Mouse (Mus musculus): ENCODE measurements around the gene Shisal1.

Gene Shisal1

DNA sequence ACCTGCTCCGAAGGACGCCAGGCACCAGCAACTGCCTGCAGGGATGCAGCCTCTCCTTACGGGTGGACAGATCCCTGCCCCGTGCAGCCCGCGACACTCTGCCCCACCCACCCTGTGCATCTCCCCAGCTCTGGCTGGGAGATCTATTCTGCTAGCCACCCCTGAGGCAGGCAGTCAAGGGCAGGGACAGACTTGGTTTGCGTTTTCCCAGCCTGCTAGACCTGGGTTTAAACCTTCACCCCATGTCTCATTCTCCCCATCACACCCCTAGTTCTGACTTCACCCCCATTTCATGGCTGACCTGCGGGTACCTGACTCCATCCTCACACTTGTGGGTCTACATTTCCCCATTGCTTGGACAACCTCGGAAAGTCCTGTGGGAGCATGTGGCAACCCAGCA, at the start of gene Shisal1:
Gene Shisal1, minus strand, starts transcription at position 101 of the 400 bp plus-strand sequence.
- DNase-seq = no peak

DNA sequence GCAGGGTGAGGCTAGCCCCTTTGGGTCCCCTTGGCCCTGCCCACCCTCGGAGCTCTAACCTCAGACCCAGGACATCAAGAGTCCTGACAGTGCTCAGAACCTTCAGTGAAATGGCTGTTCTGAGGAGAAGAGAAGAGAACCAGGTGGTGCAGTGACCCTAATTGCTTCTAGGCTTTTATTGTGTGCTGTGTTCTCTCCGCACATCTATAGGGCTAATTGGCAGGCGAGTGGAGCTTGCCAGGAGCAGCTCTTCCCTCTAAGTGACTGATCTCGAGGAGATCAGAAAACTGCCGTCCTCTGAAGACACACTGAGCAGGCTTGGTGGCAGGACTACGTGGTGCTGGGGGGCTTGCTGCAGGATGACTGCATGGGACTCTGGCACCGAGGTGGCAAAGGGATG, 43.6 kb upstream of the Shisal1 start:
- no peak for DNase-seq

DNA sequence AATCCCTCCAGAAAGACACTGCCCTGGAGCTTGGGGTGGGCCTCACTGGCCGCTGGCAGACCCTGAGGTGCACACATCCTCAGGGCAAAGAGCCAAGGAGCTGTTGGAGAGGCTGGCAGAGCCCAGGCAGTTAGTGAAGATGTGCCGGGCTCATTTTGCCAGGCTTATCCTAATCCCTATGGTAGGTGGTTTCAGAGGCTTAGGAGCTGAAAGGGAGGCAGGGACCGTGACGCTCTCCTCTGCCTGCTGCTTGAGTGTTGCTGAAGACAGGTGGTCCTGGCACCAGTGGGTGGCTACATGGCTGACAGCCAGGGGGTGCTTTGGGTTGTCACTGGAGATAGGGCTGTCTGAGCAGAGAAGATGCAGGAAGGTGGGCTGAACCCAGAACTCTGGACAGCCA, 37.4 kb upstream of the Shisal1 start:
- no peak for DNase-seq

DNA sequence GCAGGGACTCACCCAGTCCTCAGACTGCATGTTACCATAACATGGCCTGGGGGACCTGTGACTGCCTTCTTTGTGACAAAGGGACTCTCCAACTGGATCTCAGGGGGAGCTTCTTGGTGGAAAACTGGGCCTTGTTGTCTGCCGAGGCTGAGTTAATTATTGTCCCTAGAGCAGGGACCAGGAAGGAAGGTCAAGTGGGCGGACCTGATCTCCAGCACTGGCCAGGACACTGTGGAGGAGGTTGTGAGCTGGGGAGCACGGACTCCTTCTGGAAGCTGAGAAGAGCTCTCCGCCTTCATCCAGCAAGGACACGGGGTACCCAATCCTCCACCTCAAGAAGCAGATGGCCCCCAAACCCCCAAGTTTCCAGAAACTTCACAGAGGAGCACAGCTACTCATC, 36.7 kb upstream of the Shisal1 start:
- peak; percentile 11 for DNase-seq

DNA sequence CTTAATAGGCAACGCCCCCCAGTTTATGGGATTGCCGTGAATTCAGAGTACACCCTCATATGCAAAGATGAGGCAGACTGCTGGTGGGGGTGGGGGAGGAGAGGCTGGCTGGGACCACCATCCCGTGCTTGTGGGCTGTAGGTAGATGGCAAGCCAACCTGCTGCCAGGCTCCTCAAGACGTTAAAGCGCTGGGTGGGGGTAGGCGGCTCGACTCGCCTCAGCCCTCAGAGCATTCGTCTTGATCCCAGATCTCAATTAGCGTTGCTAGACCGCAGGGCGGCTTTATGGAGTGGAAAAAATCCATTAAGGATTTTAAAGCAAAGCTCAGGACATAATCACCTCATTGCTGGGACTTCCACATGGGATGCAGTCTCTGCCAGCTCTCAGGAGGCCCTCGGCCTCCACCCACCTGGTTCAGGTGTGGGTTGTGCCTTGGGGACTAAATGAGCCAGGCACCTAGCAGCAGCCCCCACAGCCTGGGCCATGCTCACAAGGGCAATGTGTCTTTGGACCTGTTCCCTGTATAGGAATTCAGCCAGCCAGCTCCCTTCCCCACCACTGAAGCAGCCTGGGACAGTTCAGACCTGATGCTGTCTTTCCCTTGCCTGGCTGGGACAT, 34.5 kb upstream of the Shisal1 start:
- DNase-seq = no peak

DNA sequence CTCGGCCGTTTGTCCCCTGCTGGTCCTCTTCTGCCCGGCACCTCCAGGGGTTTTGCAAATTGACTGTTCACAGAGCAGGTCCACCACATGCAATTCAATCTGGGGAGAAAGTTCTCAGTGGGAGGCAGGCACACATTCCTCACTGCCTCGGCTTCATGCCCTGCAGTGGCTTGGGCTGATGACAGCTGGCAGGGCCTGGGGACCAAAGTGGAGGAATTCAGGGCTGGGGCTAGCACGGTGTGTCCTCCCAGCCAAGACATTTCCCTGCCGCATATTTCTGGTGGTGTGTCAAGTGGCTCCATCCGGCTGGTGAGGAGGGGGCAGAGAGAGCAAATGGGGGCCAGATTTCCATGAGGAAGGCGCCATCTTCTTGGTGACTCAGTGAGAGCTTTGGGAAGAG, 22.5 kb upstream of the Shisal1 start:
- DNase-seq = peak; percentile 23

DNA sequence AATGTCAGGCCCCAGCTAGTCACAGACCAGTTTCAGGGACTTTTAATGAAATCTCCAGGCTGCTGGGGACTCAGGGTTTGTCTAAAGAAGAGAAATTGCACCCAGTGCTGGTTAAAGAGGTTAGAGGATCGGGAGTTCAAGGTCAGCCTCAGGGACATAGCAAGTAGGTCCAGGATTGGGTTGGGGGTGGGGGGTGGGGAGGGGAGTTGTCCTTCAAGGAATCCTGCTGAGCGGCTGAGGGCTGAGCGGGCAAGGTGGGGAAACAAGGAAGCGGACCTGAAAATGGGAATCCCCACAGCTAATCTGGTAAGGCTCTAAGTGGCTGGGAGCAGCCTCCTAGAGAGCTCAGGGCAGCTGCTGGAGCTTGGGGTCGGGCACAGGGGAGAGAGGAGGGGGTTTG, 20.9 kb upstream of the Shisal1 start:
- DNase-seq = no peak

DNA sequence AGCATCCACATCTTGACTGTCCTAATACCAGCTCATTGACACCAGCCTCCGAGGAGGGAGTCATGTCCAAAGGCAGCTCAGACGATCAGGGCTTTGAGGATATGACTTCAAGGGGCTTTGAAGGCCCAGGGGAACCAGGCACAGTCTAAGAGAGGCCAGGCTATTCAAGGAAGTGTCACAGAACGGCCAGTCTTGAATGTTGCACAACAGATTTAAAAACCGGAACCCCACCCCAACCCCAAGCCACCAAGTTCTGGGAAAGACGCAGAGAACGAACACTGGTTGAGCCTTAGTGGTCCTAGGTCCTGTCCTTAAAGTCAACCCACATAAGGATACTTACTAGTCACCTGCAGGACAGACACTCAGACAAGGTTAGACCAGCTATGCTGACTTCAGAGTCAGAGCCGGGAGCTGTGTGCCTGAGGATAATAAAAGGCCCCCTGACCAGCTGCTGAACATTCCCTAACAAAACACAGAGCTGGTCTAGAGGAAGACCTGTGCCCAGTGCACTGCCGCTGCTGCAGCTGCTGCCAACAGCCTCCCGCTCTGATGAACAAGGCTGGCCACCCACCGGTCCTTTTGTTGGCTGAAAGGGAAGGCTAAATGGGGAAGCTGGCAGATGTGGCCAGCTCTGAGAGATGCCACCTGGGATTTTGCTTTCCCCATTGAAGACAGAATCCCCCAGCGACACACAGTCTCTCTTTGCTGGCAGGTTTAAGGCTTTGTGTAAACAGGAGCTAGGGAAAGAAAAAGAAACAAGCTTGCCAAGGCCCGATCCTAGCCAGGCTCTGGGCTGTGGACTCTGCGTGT, 19.8 kb upstream of the Shisal1 start:
- DNase-seq = peak; percentile 64

DNA sequence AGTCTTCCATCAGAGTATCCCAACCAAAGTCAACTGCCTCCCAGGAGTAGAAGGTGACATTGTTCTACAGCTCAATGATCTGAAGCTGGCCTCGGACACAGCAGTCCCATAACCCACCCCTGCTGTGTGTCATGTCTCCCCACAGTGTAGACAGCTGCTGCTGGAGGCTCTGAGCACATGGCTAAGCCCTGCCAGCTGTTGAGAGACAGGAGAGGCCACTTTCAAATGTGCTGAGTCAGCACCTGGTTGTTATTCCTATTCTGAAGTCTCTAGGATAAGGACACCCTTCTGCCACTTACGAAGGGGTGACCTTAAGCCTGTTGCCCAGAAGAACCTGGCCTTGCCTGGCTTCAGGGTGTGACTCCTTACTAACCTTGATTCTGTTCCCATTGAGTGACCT, 14.5 kb upstream of the Shisal1 start:
- DNase-seq = no peak

DNA sequence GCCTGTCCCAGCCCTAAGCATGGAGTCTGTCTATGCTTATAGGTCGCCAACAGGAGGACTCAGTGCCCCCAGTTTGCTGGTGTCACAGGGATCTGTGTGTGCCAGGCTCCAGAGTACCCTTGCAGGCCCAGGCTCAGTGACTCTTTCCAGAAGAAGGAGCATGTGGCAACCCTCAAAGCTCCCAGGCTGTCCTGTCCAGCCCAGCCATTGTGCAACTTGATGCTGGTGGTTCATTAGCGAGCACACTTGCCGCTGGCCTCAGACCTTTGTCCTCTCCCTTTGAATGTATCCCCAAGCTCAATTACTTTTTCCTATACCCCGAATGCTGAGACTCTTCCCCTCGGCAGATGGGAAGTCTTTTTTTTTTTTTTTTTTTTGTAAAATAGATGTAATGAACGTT, 12.1 kb upstream of the Shisal1 start:
- peak; percentile 10 for DNase-seq

DNA sequence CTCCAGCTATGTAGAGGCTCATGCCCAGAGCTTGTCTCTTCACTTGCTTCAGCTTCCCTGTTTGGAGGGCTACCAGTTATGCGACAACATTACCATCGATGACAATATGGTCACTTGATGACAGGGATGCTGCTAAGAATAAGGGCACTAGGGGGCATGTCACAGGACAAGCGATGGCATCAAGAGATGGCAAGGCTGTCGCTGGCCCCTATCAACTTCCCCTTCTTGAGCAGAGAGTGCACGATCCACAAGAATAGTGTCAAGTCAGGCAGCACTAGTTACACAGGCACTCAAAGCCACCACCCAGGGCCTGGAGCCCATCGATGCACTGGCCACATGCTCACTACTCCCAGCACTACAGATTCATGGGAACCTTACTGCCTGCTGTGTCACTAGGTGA, 8.4 kb upstream of the Shisal1 start:
- no peak for DNase-seq

DNA sequence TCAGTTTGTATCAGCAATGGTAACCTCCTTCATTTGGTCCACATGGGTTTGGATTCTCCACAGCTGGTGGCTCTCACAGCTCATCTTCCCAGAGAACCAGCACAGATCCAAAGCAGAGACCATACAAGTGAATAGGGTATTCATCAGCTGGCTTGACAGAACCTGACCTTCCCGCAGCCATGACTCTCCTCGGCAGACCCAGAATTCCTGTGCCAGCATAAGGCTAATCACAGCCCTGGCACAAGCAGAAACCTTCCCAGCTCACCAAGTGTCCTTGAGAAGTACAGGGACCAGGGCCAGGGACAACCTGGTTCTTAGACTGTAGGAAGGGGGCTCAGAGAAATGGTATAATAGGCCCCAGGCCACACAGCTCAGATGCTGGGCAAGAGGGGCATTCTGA, 6.2 kb upstream of the Shisal1 start:
- DNase-seq = no peak

DNA sequence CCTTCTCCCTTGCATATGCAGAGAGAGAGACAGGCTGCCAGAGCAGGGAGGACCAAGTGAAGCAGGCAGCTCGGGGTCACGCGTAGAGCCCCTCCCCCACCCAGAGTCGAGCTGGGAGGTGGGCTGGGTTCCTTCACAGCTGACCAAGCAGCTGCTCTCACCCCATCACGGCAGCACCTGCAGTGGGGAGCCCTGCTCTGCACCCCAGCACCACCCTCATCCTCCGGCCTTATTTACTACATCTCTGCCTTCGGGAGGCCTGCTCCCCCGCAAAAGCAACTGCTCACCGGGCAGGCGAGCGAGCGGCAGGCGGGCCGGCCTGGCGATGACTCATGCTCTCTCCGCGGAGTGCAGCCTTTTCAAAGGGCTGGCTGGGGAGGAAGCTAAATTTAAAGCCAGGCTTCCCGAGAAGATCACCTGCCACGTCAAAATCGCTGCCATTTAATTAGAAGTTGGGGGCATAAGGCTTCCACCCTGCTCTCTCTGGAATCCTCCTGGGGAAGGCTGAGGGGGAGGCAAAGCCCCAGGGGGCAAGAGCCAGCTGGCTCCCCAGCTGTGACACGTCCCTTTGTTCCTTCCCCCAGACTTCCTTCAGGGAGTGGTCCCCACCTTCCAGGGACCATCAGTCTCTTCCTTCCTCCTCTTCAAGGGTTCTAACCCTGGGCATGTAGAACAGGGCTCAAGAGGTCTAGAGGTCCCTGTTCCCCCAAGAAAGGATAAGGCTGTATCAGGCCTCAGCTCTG, 3.7 kb upstream of the Shisal1 start:
- DNase-seq = peak; percentile 25

DNA sequence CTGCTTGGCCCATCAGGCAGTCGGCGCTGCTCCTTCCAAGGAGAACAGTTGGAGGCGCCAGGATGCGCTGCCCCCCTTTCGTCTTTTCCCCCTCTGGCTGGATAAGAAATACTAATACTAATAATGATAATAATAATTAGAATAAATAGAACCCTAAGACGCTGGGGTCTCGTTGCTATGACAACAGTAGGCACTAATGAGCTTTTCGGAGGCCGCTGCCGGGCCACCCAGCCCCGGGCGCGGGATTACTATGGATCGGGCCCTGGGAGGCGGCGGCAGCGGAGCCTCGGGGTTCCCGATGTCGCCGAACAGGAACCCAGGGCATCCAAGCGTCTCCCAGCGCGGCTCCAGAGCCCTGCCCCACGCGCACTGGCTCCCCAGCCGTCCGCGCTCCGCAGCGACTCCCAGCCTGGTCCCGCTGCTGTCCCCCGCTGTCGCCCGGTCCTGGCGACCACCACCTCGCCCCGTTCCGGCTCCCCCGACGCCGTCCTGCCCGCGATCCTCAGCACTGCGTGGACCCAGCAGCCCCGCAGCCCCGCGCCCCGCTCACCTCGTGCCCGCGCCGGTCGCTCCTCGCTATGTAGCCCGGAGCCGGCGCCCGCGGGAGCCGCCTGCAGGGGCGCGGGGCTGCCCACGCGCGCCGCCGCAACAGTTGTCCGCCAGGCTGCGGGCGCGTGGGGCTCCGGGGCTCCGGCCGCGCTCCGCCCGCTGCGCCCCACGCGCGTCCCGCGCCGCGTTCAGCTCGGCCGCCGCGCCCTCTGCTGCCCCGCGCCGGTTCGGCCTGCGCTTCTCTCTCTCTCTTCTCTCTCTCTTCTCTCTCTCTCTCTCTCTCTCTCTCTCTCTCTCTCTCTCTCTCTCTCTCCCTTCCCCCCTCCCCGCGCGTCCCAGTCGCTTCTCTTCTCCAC, 833 bp downstream of the Shisal1 start:
- DNase-seq = no peak

DNA sequence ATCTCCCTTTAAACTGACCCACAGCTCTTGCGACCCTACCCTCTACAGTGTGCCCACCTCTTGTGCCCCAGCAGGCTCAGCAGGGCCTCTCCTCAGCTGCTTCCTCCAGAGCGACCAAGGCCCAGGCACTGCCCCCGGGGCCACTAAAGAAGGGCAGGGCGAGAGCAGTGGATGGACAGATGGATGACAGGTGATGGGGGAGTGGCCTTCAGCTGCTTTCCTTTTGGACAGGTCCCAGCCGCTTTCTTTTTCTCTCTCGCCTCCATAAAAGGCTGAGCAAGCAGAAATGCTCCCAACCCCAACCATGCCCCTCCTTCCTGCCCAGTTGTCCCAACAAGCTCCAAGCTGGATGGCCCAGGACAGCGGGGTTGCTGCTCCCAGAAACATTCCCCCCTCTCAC, 2.7 kb downstream of the Shisal1 start:
- DNase-seq = no peak

DNA sequence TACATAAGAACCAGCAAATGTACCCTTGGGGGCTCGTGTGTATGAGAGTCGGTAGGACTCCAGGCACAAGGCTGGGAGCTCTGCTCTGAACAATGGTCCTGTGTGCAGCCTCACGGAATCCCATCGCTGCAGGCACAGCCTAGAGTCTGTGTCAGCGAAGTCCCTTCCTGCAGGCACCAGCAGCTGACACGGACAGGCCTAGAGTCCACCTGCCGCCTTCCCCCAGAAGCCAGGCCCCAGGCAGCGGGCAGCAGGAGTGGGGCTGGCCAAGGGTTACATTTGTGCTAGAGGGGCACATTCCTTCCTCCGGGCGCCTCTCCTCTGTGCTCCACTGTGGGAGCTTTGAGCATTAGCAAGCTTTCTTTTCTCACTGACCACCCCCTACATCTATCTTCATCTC, 3.3 kb downstream of the Shisal1 start:
- DNase-seq = no peak

DNA sequence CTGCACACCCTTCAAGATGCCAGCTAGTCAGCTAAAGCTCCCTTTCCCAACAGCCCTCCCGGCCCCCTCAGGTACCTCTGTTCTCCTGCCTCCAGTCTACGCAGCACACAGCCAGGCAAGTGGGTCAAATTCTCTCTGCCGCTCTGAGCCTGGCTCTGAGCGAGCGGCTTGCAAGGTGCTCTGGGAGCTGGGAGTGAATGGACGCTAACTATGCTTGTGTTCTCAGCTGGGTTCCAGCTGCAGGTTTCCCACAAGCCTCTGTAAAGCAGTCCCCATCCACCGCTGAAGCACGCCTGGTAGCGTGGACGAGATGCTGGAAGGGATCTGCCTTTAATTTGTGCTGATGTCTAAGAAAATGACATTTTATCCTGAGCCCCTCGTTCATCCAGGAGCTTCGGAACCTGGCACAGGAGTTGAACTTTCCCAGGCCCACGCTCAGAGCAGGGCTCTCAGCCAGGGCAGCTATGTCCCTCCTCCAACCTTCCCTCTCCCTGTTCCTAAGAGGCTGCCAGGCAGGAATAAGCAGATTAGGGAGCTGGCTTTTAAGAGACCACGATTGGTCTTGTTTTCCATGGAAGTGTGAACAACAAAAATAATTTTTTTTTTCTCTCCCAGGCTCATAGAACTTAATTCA, 5.1 kb downstream of the Shisal1 start:
- DNase-seq = no peak

DNA sequence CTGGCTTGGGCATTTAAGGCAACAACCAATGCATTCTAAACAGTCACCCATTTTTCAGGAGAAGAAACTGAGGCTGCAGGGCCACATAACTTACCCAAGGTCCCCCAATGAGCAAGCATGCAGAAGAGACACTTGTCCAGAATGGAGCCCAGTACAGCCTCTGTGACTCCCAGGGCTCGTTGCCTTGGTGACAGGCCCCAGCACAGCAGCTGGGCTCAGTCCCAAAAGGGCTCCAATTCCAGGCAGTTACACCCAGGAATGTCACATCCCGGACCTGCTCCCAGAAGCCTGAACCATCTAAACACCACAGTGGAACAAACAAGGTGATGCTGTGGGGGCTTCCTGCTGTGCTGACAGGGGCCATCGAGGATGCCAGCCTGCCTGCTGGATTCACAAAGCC, 6.1 kb downstream of the Shisal1 start:
- DNase-seq = no peak

DNA sequence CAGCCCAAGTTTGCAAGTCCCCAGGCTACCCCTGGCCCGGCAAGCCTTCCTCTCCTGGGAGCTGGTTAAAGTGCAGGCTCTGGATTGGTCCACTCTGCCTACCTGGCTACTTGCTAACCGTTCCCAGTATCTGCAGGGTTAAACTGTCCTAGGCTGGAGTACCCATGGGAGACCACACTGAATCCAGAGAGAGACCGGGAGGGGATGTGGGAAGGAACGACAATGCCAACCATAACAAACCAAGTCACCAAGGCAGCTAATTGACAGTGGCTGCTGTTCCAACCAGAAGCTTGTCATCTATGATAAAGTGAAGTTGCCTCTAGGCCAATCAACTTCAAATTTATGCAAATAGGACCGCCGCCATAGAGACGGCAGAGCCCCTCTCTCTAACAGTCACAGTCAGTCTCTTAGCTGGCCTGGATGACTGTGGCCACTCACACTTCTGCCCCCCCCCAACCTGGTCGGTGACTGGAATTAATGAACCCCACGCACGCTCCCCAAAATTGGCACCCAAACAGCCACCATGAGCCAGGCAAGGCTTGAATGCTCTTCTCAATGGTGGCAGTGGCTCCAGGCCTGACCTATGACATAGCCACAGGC, 13.2 kb downstream of the Shisal1 start:
- DNase-seq = no peak

DNA sequence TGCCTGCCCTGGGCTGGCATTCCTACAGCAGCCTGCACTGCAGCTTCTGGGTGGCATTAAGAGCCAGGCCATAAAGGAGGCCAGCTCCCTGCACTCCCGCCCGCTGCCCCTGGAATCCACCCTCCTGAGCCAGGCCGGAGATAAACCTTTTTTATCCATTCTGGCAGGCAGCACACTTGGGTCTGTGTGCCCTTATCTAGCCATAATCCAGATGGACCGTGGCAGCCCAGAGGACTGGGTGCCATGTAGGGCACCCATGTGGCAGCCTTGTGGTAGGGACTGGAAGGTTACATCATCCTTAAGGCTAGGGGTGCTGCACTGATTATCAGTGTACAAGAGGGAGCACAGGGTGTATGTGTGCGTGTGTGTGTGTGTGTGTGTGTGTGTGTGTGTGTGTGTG, 16.4 kb downstream of the Shisal1 start:
- DNase-seq = no peak

DNA sequence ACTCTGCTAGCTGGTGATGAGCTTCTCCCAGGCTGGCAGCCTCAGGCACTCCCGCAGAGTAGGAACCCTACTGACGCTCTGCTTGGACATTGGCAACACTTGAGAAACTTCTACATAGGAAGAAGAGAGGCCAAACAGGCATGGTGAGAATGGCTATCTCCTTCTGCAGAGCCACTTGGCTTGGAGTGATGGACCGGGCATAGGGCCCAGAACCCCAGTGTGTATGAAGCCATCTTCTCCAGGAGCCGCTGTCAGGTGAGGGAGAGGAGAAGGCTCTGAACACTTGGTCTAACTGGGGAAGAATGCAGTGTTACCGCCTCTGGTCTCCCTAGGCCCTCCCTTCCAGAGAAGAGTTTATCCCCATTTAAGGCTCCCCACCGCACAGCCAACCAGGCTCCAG, 19.3 kb downstream of the Shisal1 start:
- DNase-seq = no peak

DNA sequence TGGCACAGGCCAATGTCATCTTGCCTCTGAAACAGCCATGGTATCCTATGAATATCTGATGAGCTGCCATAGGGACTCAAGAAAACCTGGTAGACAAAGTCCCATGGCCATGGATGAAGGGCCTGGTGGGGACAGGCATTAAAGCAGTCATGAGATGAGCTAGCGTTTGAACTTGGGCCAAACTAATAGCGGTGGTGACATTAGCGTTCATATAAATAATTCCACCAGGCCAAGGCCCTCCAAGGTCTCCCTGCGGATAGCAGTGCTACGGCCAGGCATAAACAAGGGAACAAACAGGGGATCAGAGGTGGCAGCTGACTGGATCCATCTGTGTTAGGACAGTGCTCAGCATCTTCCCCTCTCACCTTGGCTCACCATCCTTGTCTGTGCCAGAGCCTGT, 21.2 kb downstream of the Shisal1 start:
- DNase-seq = no peak

Measured in lung, postnatal 36 days (tissue).